Mouse (Mus musculus): ENCODE results near the gene Olfr1166.
"Not testable (repeated sequence)": the region's sequence is repeated elsewhere in the genome, so short reads cannot be mapped to it uniquely, and the experiment has no call there.

Gene Olfr1166

DNA sequence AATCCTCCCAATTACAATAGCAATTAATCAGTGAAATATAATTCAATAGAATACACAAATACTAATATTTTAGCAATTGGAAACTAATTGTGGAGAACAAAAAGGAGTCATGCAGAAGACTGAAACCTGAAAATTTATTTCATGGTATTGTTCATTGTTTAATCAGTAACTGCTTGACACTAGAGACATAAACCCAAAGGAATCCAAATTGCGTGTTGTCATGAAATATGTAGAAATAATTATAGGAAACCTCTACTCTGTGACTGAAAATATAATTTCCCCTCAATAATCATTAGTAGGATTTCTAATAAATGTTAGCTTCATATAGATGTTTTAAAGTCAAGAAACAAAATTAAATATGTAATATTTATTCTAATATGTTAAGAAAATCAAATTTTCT lies at the start of gene Olfr1166:
TSS of gene Olfr1166 (minus strand) at position 101 of the 400 bp plus-strand sequence.
- no peak for DNase-seq (ENCODE audit: extremely low spot score, low read depth, low spot score)

DNA sequence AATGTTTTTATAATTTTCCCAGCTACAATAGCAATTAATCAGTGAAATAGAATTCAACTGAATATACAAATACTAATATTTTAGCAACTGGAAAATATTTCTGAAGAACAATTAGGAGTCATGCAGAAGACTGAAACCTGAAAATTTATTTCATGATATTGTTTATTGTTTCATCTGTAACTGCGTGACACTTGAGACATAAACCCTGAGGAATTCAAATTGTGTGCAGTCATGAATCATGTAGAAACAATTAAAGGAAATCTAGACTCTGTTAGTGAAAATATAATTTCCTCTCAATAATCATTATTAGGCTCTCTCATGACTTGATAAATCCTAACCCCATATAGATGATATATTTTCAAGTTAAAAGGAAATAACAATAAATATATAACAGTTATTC lies 27.0 kb upstream of the Olfr1166 start, which contains the start of gene Olfr1167:
TSS of gene Olfr1167 (minus strand) at position 101 of the 400 bp plus-strand sequence.
- DNase-seq (ENCODE audit: extremely low spot score, low read depth, low spot score), result not testable (repeated sequence)

DNA sequence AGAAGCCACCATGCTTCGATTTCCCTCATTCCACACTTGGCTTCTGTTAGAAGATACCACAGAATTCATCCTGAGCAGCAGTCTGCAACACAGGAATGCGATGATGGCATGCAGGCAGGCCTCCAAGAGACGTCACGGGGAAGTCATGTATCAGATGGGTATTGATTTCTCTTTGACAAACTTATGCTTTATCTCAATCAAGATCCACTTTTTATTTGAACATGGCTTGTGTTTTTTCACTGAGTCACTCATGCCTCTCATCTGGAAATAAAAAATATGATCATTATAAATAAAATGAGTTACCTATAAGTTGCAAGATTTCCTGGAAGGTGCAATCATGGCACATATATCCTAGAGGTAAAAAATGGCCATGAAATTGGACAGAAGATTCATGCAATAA lies 34.2 kb downstream of the Olfr1166 start, which contains the start of gene Olfr1164:
TSS of gene Olfr1164 (minus strand) at position 101 of the 400 bp plus-strand sequence.
- DNase-seq (ENCODE audit: extremely low spot score, low read depth, low spot score), result no peak

All from hindlimb bud, embryonic 11.5 days (tissue).